Mouse (Mus musculus) intestine, embryonic 15.5 days (tissue): ENCODE measurements around the gene Calm1. TPM values are rescaled to one million over a fixed set of nuclear protein-coding genes. Genes with fewer than 3 reads are reported as not detected.
A peak's percentile ranks its signal among the peaks of the same experiment; 100 is the strongest.

Experiments
- ATAC-seq: fragments of 200-750 bp; cut with Nextera tagmentation; 2 replicates; pipeline ENCODE4 v1.8.0; 2017; ENCODE audit warnings: moderate TSS enrichment, moderate library complexity
- H3K27ac ChIP-seq: fragments of 300-500 bp; sonication (generic); 2 replicates; pipeline ENCODE4 v1.5.1; 2015; ENCODE audit warnings: mild to moderate bottlenecking, inconsistent platforms
- H3K27me3 ChIP-seq: fragments of 300-500 bp; sonication (generic); replicated peaks from 2 replicates; pipeline ENCODE4 v1.6.1; 2015; ENCODE audit warnings: inconsistent platforms
- H3K36me3 ChIP-seq: fragments of 300-500 bp; sonication (generic); 2 replicates; pipeline ENCODE4 v1.6.1; 2015; ENCODE audit warnings: inconsistent platforms
- H3K4me1 ChIP-seq: fragments of 300-500 bp; sonication (generic); replicated peaks from 2 replicates; pipeline ENCODE4 v1.6.1; 2015; ENCODE audit warnings: inconsistent platforms
- H3K4me2 ChIP-seq: fragments of 300-500 bp; sonication (generic); replicated peaks from 2 replicates; pipeline ENCODE4 v1.6.1; 2015; ENCODE audit warnings: mild to moderate bottlenecking, inconsistent platforms
- H3K4me3 ChIP-seq: fragments of 300-500 bp; sonication (generic); replicated peaks from 2 replicates; pipeline ENCODE4 v1.5.1; 2015; ENCODE audit warnings: inconsistent platforms
- H3K9ac ChIP-seq: fragments of 300-500 bp; sonication (generic); 2 replicates; pipeline ENCODE4 v1.6.1; 2015; ENCODE audit warnings: inconsistent platforms
- H3K9me3 ChIP-seq: fragments of 300-500 bp; sonication (generic); 2 replicates; pipeline ENCODE4 v1.6.1; 2016; ENCODE audit warnings: inconsistent platforms
- WGBS: fragments of 180-500 bp; shearing (Covaris S2); methylation state at CpG from one replicate; pipeline ENCODE4 v1.1.7; 2015; 5-methylcytosine and 5-hydroxymethylcytosine counted together
- polyA plus RNA-seq: library from polyadenylated mRNA; unstranded; fragments of >200 nt; fragmentation: Nextera tagmentation; extraction: Ambion mirVana; gene quantifications from 2 replicates; pipeline ENCODE4 v1.2.1, GENCODE M21; 2015

Calm1 gene
- polyA plus RNA-seq, 1 experiment from 2014 or later, result 2,526 TPM

- WGBS, result 78% methylated on average over 7 of the region's 7 CpGs
- Histone ChIP-seq H3K4me2 (no peak overlapping the region), H3K36me3 (no peaks in the 10 kb centered on the region), H3K4me1 (no peaks in the 10 kb centered on the region), H3K27me3 (no peaks in the 10 kb centered on the region), H3K9ac (no peak overlapping the region), H3K27ac (no peak overlapping the region), H3K9me3 (no peaks in the 10 kb centered on the region), H3K4me3 (no peak overlapping the region)
- ATAC-seq, result no peak
Measured at GRCm38 (mm10) chr12:100234919-100235318, 35.7 kb downstream of the Calm1 start.

- H3K4me2 ChIP-seq, result no peak overlapping the region
- no peak overlapping the region for H3K9ac ChIP-seq
- H3K4me1 ChIP-seq, result no peaks in the 10 kb centered on the region
- no peak for ATAC-seq
- WGBS, result 44% methylated on average over 5 of the region's 5 CpGs
- H3K27ac ChIP-seq, result no peak overlapping the region
- no peaks in the 10 kb centered on the region for H3K36me3 ChIP-seq
- no peaks in the 10 kb centered on the region for H3K9me3 ChIP-seq
- no peak overlapping the region for H3K4me3 ChIP-seq
- H3K27me3 ChIP-seq, result no peaks in the 10 kb centered on the region
Measured at GRCm38 (mm10) chr12:100235423-100235822, 36.2 kb downstream of the Calm1 start.

DNA sequence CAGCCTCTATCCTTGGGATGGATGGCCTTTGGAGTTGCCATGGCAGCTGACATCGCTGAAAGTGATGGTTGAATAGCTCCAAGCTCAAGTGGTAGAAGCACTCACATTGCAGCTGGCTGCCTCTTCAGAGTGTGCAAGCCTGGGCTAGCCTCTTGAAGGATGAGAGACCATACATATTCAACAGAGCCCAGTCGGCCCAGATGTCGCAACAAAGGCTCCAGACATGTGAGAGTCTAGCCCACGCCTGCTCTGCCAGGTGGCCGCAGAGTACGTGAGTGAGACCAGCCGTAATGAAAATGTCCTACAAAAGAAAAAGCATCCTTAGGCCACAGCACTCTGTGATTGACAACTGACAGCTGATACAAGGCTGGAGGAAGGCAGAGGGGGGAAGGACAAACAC lies 40.2 kb downstream of the Calm1 start:
- Histone ChIP-seq H3K9ac (no peak overlapping the region), H3K4me2 (no peak overlapping the region), H3K4me1 (0 out of 2 replicates have a peak, but pooled peaks cover 2% of the 10 kb centered on the region), H3K27me3 (no peaks in the 10 kb centered on the region), H3K4me3 (no peak overlapping the region), H3K27ac (no peak overlapping the region), H3K9me3 (no peaks in the 10 kb centered on the region), H3K36me3 (no peaks in the 10 kb centered on the region)
- WGBS, result 84% methylated on average over 7 of the region's 7 CpGs
- ATAC-seq, result no peak

GRCm38 (mm10) chr12:100239807-100240206 lies 40.6 kb downstream of the Calm1 start:
- Histone ChIP-seq H3K27ac (no peak overlapping the region), H3K4me1 (0 out of 2 replicates have a peak, but pooled peaks cover 2% of the 10 kb centered on the region), H3K4me2 (no peak overlapping the region), H3K9ac (no peak overlapping the region), H3K9me3 (no peaks in the 10 kb centered on the region), H3K4me3 (no peak overlapping the region), H3K27me3 (no peaks in the 10 kb centered on the region), H3K36me3 (no peaks in the 10 kb centered on the region)
- ATAC-seq, result no peak
- WGBS, result 71% methylated on average over 6 of the region's 6 CpGs

DNA sequence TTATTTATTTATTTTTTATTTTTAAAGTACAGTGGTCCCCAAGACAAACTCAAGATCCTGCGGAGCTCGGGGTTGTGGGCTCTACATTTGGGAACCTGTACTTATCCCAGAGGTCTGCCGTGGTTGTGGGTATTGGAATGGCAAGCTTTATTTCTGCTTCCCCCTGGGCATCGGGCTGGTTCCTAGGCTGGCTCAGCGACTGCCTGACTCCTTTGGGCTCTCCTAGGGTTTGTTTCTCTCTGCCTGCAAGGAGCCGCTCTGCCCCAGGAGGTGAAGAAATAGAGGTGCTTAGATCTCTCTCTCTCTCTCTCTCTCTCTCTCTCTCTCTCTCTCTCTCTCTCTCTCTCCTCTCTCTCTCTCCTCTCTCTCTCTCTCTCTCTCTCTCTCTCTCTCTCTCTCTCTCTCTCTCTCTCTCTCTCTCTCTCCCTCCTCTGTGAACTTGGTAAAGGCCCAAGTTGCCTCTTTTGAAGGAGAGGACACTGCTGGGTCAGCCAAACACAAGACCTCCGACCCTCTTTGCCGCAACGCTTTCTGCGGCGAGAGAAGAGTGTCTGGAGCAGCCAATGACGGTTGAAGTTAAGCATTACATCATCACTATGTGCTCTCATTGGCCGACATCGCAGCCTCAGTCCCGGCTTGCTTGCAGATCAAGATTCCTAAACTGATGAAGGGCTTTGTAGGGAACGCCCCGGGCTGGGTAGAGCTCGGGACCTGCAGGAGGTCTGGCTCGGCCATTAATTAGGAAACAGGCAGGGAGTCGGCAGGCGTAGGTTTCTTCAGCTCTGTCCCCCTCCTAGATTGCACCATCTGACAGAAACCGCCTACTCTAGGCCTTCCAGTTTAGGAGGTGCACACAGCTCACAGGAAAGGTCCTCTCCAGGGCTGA lies 42.9 kb downstream of the Calm1 start:
- H3K27ac ChIP-seq, result no peak overlapping the region
- H3K36me3 ChIP-seq, result no peaks in the 10 kb centered on the region
- peak; percentile 93 for ATAC-seq
- H3K9ac ChIP-seq, result no peak overlapping the region
- peak overlapping the region; percentile 49 for H3K4me2 ChIP-seq
- H3K27me3 ChIP-seq, result no peaks in the 10 kb centered on the region
- 0 out of 2 replicates have a peak, but pooled peaks cover 2% of the 10 kb centered on the region for H3K4me1 ChIP-seq
- no peaks in the 10 kb centered on the region for H3K9me3 ChIP-seq
- H3K4me3 ChIP-seq, result no peak overlapping the region
- 11% methylated on average over 22 of the region's 22 CpGs for WGBS

DNA sequence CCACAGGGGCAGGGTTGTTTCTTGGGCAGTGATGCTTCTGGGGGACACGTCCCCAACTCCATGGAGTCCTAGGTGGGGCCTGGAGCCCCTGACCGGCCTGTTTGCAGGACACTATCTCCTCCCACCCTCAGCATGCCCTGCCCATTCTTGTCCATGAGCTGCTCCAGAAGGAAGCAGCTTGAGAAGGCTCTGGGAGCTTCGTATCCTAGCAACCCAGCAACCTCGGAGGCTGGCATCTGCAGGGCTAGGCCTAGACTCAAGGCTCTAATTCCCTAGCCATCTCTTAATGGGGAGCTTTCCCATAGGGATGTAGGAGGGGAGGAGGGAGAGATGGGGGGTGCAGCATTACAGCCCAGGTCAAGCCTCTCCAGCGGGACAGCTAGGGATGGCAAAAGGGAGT lies 45.3 kb downstream of the Calm1 start:
- ATAC-seq, result no peak
- WGBS, result 47% methylated on average over 5 of the region's 5 CpGs

DNA sequence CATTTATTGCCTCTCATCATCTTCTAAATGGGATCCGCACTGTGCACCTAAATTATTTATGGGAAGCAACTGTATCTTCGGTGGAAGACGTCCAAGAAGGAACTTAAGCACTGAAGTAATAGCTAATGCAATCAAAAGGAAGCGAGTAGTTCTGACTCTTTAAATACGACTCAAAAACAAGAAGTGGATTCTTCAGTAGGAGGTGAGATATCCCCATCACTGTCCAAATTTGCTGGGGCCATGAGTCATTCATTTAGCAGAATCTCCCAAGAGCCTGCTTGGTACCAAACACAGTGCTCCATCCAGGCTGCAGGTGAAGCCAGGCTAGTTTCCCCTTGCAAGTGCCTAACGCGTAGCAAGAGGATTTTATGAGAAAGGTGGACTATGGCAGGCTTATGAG lies 49.9 kb downstream of the Calm1 start:
- no peak overlapping the region for H3K4me2 ChIP-seq
- no peaks in the 10 kb centered on the region for H3K9me3 ChIP-seq
- no peak overlapping the region for H3K27ac ChIP-seq
- 83% methylated on average over 7 of the region's 7 CpGs for WGBS
- no peak for ATAC-seq
- no peaks in the 10 kb centered on the region for H3K4me1 ChIP-seq
- H3K27me3 ChIP-seq, result no peaks in the 10 kb centered on the region
- H3K4me3 ChIP-seq, result no peak overlapping the region
- H3K36me3 ChIP-seq, result no peaks in the 10 kb centered on the region
- H3K9ac ChIP-seq, result no peak overlapping the region

More for the DNA sequence above, 45.3 kb downstream of the Calm1 start:
- Histone ChIP-seq H3K4me3 (no peak overlapping the region), H3K36me3 (no peaks in the 10 kb centered on the region), H3K9me3 (no peaks in the 10 kb centered on the region), H3K4me1 (0 out of 2 replicates have a peak, but pooled peaks cover 2% of the 10 kb centered on the region), H3K27ac (no peak overlapping the region), H3K4me2 (no peak overlapping the region), H3K9ac (no peak overlapping the region), H3K27me3 (no peaks in the 10 kb centered on the region)

GRCm38 (mm10) chr12:100254471-100254870 lies 55.2 kb downstream of the Calm1 start:
- ATAC-seq, result no peak
- no peak overlapping the region for H3K9ac ChIP-seq
- no peak overlapping the region for H3K4me2 ChIP-seq
- H3K27me3 ChIP-seq, result no peaks in the 10 kb centered on the region
- H3K4me3 ChIP-seq, result no peak overlapping the region
- H3K9me3 ChIP-seq, result no peaks in the 10 kb centered on the region
- H3K27ac ChIP-seq, result no peak overlapping the region
- H3K36me3 ChIP-seq, result no peaks in the 10 kb centered on the region
- WGBS, result 80% methylated on average over 4 of the region's 4 CpGs
- no peaks in the 10 kb centered on the region for H3K4me1 ChIP-seq

- no peak overlapping the region for H3K4me3 ChIP-seq
- no peaks in the 10 kb centered on the region for H3K36me3 ChIP-seq
- H3K27ac ChIP-seq, result no peak overlapping the region
- H3K4me2 ChIP-seq, result no peak overlapping the region
- no peaks in the 10 kb centered on the region for H3K27me3 ChIP-seq
- no peak overlapping the region for H3K9ac ChIP-seq
- 88% methylated on average over 2 of the region's 2 CpGs for WGBS
- ATAC-seq, result no peak
- no peaks in the 10 kb centered on the region for H3K4me1 ChIP-seq
- no peaks in the 10 kb centered on the region for H3K9me3 ChIP-seq
Measured at GRCm38 (mm10) chr12:100255441-100255949, 56.3 kb downstream of the Calm1 start.

GRCm38 (mm10) chr12:100257779-100258178 lies 58.5 kb downstream of the Calm1 start:
- no peak overlapping the region for H3K4me3 ChIP-seq
- no peaks in the 10 kb centered on the region for H3K27me3 ChIP-seq
- H3K36me3 ChIP-seq, result no peaks in the 10 kb centered on the region
- H3K9ac ChIP-seq, result no peak overlapping the region
- no peaks in the 10 kb centered on the region for H3K9me3 ChIP-seq
- H3K27ac ChIP-seq, result no peak overlapping the region
- no peak for ATAC-seq
- H3K4me2 ChIP-seq, result no peak overlapping the region
- 69% methylated on average over 3 of the region's 3 CpGs for WGBS
- H3K4me1 ChIP-seq, result no peaks in the 10 kb centered on the region
